Mouse (Mus musculus) myocyte (in vitro differentiated cells): ENCODE measurements around the gene Cers5. TPM values are rescaled to one million over a fixed set of nuclear protein-coding genes. Genes with fewer than 3 reads are reported as not detected.
"Not testable (repeated sequence)": the region's sequence is repeated elsewhere in the genome, so short reads cannot be mapped to it uniquely, and the experiment has no call there.

Experiments used
- H3K27me3 ChIP-seq: one replicate; pipeline ENCODE4 v1.6.1; 2011; ENCODE audit not compliant: control insufficient read depth, insufficient read depth, insufficient read length
- H3K36me3 ChIP-seq: one replicate; pipeline ENCODE4 v1.6.1; 2011; ENCODE audit not compliant: control insufficient read depth, insufficient read depth
- H3K4me2 ChIP-seq: one replicate; pipeline ENCODE4 v1.6.1; 2011; ENCODE audit warnings: low read depth, control low read depth
- H3K4me3 ChIP-seq: one replicate; pipeline ENCODE4 v1.5.1; 2011; ENCODE audit warnings: mild to moderate bottlenecking, control low read depth, moderate library complexity
- H3K79me2 ChIP-seq: one replicate; pipeline ENCODE4 v1.6.1; 2011; ENCODE audit not compliant: control insufficient read depth, insufficient read depth
- H3ac ChIP-seq: one replicate; pipeline ENCODE4 v1.6.1; 2011; ENCODE audit not compliant: control insufficient read depth, insufficient read length
- CEBPB ChIP-seq: IDR thresholded peaks from 2 replicates; pipeline ENCODE4 v1.6.1; 2011; ENCODE audit warnings: mild to moderate bottlenecking, moderate library complexity; ENCODE audit not compliant: poor library complexity, insufficient read depth, severe bottlenecking
- E2F4 ChIP-seq: IDR thresholded peaks from one replicate; pipeline ENCODE4 v1.6.1; 2011; ENCODE audit warnings: mild to moderate bottlenecking, control low read depth, moderate library complexity; ENCODE audit not compliant: insufficient read depth
- MAX ChIP-seq: IDR thresholded peaks from one replicate; pipeline ENCODE4 v1.6.1; 2011; ENCODE audit warnings: low read depth, mild to moderate bottlenecking, control low read depth
- MYOD1 ChIP-seq, 3 experiments: IDR thresholded peaks; one replicate each; pipeline ENCODE4 v1.6.1; 2011; ENCODE audit warnings: control low read depth in 2 of 3, low read depth in 2 of 3, mild to moderate bottlenecking in 2 of 3, moderate library complexity in 1 of 3; ENCODE audit not compliant: insufficient read length in 2 of 3, control insufficient read depth in 1 of 3
- MYOG ChIP-seq, 3 experiments: IDR thresholded peaks; one replicate each; pipeline ENCODE4 v1.6.1; 2011; ENCODE audit warnings: control low read depth in 2 of 3, low read depth in 2 of 3, mild to moderate bottlenecking in 2 of 3; ENCODE audit not compliant: insufficient read length in 2 of 3, control insufficient read depth in 1 of 3, insufficient read depth in 1 of 3
- POLR2A ChIP-seq: IDR thresholded peaks from one replicate; pipeline ENCODE4 v1.6.1; 2011; ENCODE audit warnings: low read depth, mild to moderate bottlenecking, control low read depth, moderate library complexity; ENCODE audit not compliant: insufficient read length
- POLR2AphosphoS2 ChIP-seq: IDR thresholded peaks from one replicate; pipeline ENCODE4 v1.6.1; 2011; ENCODE audit warnings: low read depth, control low read depth; ENCODE audit not compliant: insufficient read length
- REST ChIP-seq: IDR thresholded peaks from one replicate; pipeline ENCODE4 v1.6.1; 2011; ENCODE audit warnings: mild to moderate bottlenecking, control low read depth, moderate library complexity; ENCODE audit not compliant: insufficient read depth, insufficient read length
- SRF ChIP-seq: IDR thresholded peaks from one replicate; pipeline ENCODE4 v1.6.1; 2011; ENCODE audit warnings: low read depth; ENCODE audit not compliant: control insufficient read depth, insufficient read length
- TCF12 ChIP-seq: IDR thresholded peaks from one replicate; pipeline ENCODE4 v1.6.1; 2011; ENCODE audit warnings: mild to moderate bottlenecking, control low read depth; ENCODE audit not compliant: poor library complexity, insufficient read depth, severe bottlenecking
- TCF3 ChIP-seq: IDR thresholded peaks from one replicate; pipeline ENCODE4 v1.6.1; 2011; ENCODE audit warnings: low read depth, control low read depth; ENCODE audit not compliant: insufficient read length
- USF1 ChIP-seq: IDR thresholded peaks from one replicate; pipeline ENCODE4 v1.6.1; 2011; ENCODE audit warnings: low read depth, mild to moderate bottlenecking, control low read depth, moderate library complexity
- polyA plus RNA-seq: library from polyadenylated mRNA; unstranded; fragments of >200 nt; fragmentation: generic; extraction: Trizol; gene quantifications from one replicate; pipeline ENCODE4 v1.2.1, GENCODE M21; 2012; ENCODE audit warnings: missing spikeins

Gene Cers5
- polyA plus RNA-seq, 1 experiment: 68.6 TPM

GRCm38 (mm10) chr15:99727525-99727924 is 45.2 kb downstream of the Cers5 start:
- Histone ChIP-seq H3K79me2 (peaks cover 29% of the 10 kb centered on the region), H3K36me3 (peaks cover 18% of the 10 kb centered on the region), H3K27me3 (no peaks in the 10 kb centered on the region), H3K4me3 (no peak overlapping the region), H3K4me2 (no peak overlapping the region), H3ac (no peak overlapping the region)
- peak; percentile 62 for TF ChIP-seq POLR2AphosphoS2
- no peak for TF ChIP-seq POLR2A

- H3K27me3 ChIP-seq, H3ac ChIP-seq: not testable (repeated sequence)
- peak overlapping the region; percentile 92 for H3K4me2 ChIP-seq
- peaks cover 18% of the 10 kb centered on the region for H3K36me3 ChIP-seq
- H3K79me2 ChIP-seq: peaks cover 29% of the 10 kb centered on the region
- peak overlapping the region; percentile 52 for H3K4me3 ChIP-seq
Measured at GRCm38 (mm10) chr15:99727039-99727438, 45.6 kb downstream of the Cers5 start.

- Histone ChIP-seq H3K79me2 (peaks cover 29% of the 10 kb centered on the region), H3K4me3 (peak overlapping the region; percentile 52), H3ac (peak overlapping the region; percentile 77), H3K4me2 (peak overlapping the region; percentile 92), H3K27me3 (no peaks in the 10 kb centered on the region), H3K36me3 (peaks cover 18% of the 10 kb centered on the region)
- TF ChIP-seq MYOD1 (IDR thresholded peaks at IDR 0.05; ENCODE audit: control insufficient read depth in 1 of 3, insufficient read length in 2 of 3, low read depth in 2 of 3) (no peak), MAX (no peak), REST (no peak), POLR2AphosphoS2 (no peak)
Measured at GRCm38 (mm10) chr15:99726549-99726948, 46.1 kb downstream of the Cers5 start.

GRCm38 (mm10) chr15:99725341-99726155 is 47.1 kb downstream of the Cers5 start, which contains the start of gene Cox14:
TSS of gene Cox14 (plus strand) at chr15:99725618.
- peak within 1 kb of the TSS; percentile 52 for H3K4me3 ChIP-seq
- peak within 1 kb of the TSS; percentile 77 for H3ac ChIP-seq
- peaks cover 29% of the 10 kb centered on the region for H3K79me2 ChIP-seq
- H3K27me3 ChIP-seq: no peaks in the 10 kb centered on the region
- TF ChIP-seq MYOG (IDR thresholded peaks at IDR 0.05; ENCODE audit: control insufficient read depth in 1 of 3, insufficient read depth in 1 of 3, insufficient read length in 2 of 3, low read depth in 2 of 3) (no peak), TCF12 (no peak), POLR2AphosphoS2 (peak; percentile 94), E2F4 (no peak), USF1 (no peak), MAX (no peak), CEBPB (no peak), SRF (no peak), TCF3 (peak; percentile 14), REST (peak; percentile 38), MYOD1 (IDR thresholded peaks at IDR 0.05; ENCODE audit: control insufficient read depth in 1 of 3, insufficient read length in 2 of 3, low read depth in 2 of 3) (peak in 1 of 3 experiments; percentile 42), POLR2A (peak; percentile 97)
- H3K4me2 ChIP-seq: peak within 1 kb of the TSS; percentile 97
- peaks cover 18% of the 10 kb centered on the region for H3K36me3 ChIP-seq

GRCm38 (mm10) chr15:99724292-99725021 is 48.2 kb downstream of the Cers5 start:
- no peak for TF ChIP-seq TCF12
- peak; percentile 19 for TF ChIP-seq POLR2AphosphoS2
- peak; percentile 38 for TF ChIP-seq POLR2A
- TF ChIP-seq MYOG (IDR thresholded peaks at IDR 0.05; ENCODE audit: control insufficient read depth in 1 of 3, insufficient read depth in 1 of 3, insufficient read length in 2 of 3, low read depth in 2 of 3): peak in 1 of 3 experiments; percentile 17
- TF ChIP-seq USF1: no peak

More at GRCm38 (mm10) chr15:99724292-99725021, 48.2 kb downstream of the Cers5 start:
- peaks cover 29% of the 10 kb centered on the region for H3K79me2 ChIP-seq
- H3K36me3 ChIP-seq: peaks cover 18% of the 10 kb centered on the region
- H3K4me3 ChIP-seq: peak overlapping the region; percentile 52
- peak overlapping the region; percentile 97 for H3K4me2 ChIP-seq
- H3K27me3 ChIP-seq: no peaks in the 10 kb centered on the region
- no peak overlapping the region for H3ac ChIP-seq
